Mouse (Mus musculus) thymus, postnatal 0 days (tissue): ENCODE data around the gene Ifitm5. TPM values are rescaled to one million over a fixed set of nuclear protein-coding genes. Genes with fewer than 3 reads are reported as not detected.

Source experiments
- DNase-seq: peaks from one replicate; pipeline ENCODE4 v3.0.0-alpha.2; 2015; ENCODE audit warnings: low spot score
- polyA plus RNA-seq: library from polyadenylated mRNA; unstranded; fragments of >200 nt; fragmentation: Nextera tagmentation; extraction: Ambion mirVana; gene quantifications from 2 replicates; pipeline ENCODE4 v1.2.1, GENCODE M21; 2015

Ifitm5 gene
- polyA plus RNA-seq, 1 experiment from 2014 or later = 0.39 TPM

DNA sequence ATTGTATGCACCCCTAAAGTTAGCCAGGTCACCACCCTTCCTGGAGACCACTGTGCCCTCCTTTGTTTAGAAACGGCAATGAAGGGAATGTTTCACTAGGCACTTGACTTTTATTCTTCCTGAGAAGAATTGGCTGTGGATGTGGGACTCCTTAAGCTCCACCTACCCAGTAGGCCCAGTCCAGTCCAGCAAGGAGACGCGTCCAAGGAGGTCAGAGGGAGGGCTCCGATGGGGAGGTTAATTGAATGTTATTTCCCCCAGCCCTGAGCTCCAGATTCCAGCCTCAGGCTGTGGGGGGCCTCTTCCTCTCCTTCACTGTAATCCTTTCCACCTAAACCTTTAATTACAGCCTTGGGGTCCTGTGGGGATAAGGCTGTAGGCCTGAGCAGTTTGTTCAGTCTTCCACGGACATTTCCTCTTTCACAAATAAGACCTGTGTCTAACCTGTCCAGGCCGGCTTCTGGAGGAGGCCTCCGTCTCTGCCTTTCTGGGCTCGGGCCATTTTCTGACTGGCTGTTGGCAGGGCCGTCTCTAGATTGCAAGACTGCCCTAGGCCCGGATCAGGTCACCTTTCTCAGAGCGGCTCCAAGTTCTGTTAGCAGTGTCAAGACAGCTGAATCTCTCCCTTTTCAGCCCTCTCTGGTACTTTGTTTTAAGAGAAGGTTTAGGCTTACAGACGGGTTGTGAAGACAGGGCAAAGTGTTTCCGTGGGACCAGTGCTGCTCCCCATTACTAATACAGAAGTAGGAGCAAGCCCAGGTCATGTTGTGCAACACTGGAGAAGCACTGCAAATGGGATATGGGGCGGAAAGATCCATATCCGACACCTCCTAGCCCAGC, 47.8 kb downstream of the Ifitm5 start:
- no peak for DNase-seq

DNA sequence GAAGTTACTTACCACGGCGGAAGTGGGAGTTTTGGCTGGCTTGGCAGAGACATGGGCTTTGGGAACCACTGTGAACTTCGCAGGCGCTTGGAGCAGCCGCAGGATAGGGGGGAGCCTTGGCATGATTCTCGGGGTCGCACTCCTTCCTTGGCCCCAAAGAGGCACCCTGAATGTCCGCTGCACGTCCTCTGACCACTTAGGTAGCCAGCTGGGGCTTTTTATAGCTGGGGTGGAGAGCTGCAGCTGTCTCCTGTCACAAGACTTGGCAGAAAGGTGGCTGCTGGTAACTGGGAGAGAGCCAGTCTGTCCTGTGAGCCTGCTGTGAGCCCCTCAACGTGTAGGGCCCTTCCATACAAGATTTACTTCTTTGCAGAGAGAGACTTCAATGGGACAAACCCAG, 49.9 kb downstream of the Ifitm5 start, which contains the start of gene Cox8b:
Gene Cox8b, minus strand, starts transcription at position 227 of the 400 bp plus-strand sequence.
- no peak for DNase-seq

- DNase-seq = no peak
These were observed 51.0 kb downstream of the Ifitm5 start for GRCm38 (mm10) chr7:140899121-140899520.

Other genes starting within 250 kb of the Ifitm5 start
- gene Cyp2e1, start 186.6 kb downstream of the Ifitm5 start, polyA plus RNA-seq = 0.13 and 0.18 TPM in 2 replicates
- gene Syce1, start 162.4 kb downstream of the Ifitm5 start, polyA plus RNA-seq = 0.61 and 0.84 TPM in 2 replicates
- 0.49 and 0.57 TPM in 2 replicates for gene Zfp941, start 128.1 kb downstream of the Ifitm5 start, polyA plus RNA-seq
- 3.6 and 4.0 TPM in 2 replicates for gene Urah, start 115.3 kb downstream of the Ifitm5 start, polyA plus RNA-seq
- gene Scgb1c1, start 104.7 kb downstream of the Ifitm5 start, polyA plus RNA-seq = 2.0 and 2.2 TPM in 2 replicates
- gene Odf3, start 102.5 kb downstream of the Ifitm5 start, polyA plus RNA-seq = not detected in 2 replicates
- gene Gm45785, start 94.0 kb downstream of the Ifitm5 start, polyA plus RNA-seq = not detected in 2 replicates
- 70.6 and 78.5 TPM in 2 replicates for gene Ric8a, start 93.3 kb downstream of the Ifitm5 start, polyA plus RNA-seq
- 42.8 and 52.4 TPM in 2 replicates for gene Bet1l, start 92.7 kb downstream of the Ifitm5 start, polyA plus RNA-seq
- gene Psmd13, start 68.3 kb downstream of the Ifitm5 start, polyA plus RNA-seq = 274 and 296 TPM in 2 replicates
- gene Sirt3, start 68.0 kb downstream of the Ifitm5 start, polyA plus RNA-seq = 17.5 and 19.4 TPM in 2 replicates
- gene Cox8b, start 49.8 kb downstream of the Ifitm5 start, polyA plus RNA-seq = 1.9 and 3.2 TPM in 2 replicates
- 0.74 and 0.81 TPM in 2 replicates for gene Nlrp6, start 29.4 kb downstream of the Ifitm5 start, polyA plus RNA-seq
- gene Pgghg, start 8.9 kb downstream of the Ifitm5 start, polyA plus RNA-seq = 15.5 and 18.6 TPM in 2 replicates
- gene Gm45717, start 5.6 kb upstream of the Ifitm5 start, polyA plus RNA-seq = not detected in 2 replicates
- gene Ifitm2, start 5.7 kb upstream of the Ifitm5 start, polyA plus RNA-seq = 443 and 459 TPM in 2 replicates
- gene Ifitm1, start 16.9 kb upstream of the Ifitm5 start, polyA plus RNA-seq = 109 and 131 TPM in 2 replicates
- 987 and 1,033 TPM in 2 replicates for gene Ifitm3, start 60.5 kb upstream of the Ifitm5 start, polyA plus RNA-seq
- 0.73 and 0.95 TPM in 2 replicates for gene Ifitm6, start 67.6 kb upstream of the Ifitm5 start, polyA plus RNA-seq
- gene Gm17387, start 78.8 kb upstream of the Ifitm5 start, polyA plus RNA-seq = not detected in 2 replicates
- gene B4galnt4, start 110.8 kb upstream of the Ifitm5 start, polyA plus RNA-seq = 2.0 and 2.5 TPM in 2 replicates
- gene Pkp3, start 127.9 kb upstream of the Ifitm5 start, polyA plus RNA-seq = 45.1 and 47.8 TPM in 2 replicates
- 45.9 and 51.9 TPM in 2 replicates for gene Sigirr, start 150.3 kb upstream of the Ifitm5 start, polyA plus RNA-seq
- gene Ano9, start 167.5 kb upstream of the Ifitm5 start, polyA plus RNA-seq = 0.18 and 0.33 TPM in 2 replicates
- 25.5 and 28.8 TPM in 2 replicates for gene Ptdss2, start 172.1 kb upstream of the Ifitm5 start, polyA plus RNA-seq
- gene Rnh1, start 222.6 kb upstream of the Ifitm5 start, polyA plus RNA-seq = 71.2 and 72.2 TPM in 2 replicates
- gene Hras, start 243.7 kb upstream of the Ifitm5 start, polyA plus RNA-seq = 58.8 and 66.5 TPM in 2 replicates
- 2.5 and 2.9 TPM in 2 replicates for gene Lrrc56, start 243.9 kb upstream of the Ifitm5 start, polyA plus RNA-seq